In the genomic region with DNA sequence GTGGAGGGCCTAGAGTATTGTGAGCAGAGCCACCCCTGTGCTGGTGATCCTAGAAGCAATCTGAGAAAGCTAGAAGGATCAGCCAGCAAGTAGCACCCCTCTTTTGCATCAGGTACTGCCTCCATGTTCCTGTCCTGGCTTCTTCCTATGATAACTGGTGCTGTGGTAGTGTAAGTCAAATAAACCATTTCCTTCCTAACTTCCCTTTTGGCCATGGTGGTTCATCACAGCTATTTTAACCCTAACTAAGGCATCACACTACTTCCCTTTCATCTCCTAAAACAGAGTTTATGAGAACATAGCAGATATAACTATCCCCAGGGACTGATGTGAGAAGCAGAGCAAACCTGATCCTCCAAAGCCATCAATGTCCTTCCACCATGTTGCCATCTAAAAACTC, we compare ENCODE assay signal across 18 mouse cellular contexts.
A peak's percentile ranks its signal among the peaks of the same experiment; 100 is the strongest.
DNase-seq lines count a peak whose midpoint lies in the region; ATAC-seq and TF ChIP-seq lines count a peak whose summit lies in the region.
"Had no signal": no experiment of that assay in that cellular context is flagged by ENCODE, and none has a peak within 500 bp of the region (broad histone marks: within the 10 kb centered on the region; RNA-seq: fewer than 3 reads in every experiment).

No protein-coding gene starts in this region.

- no peak for DNase-seq in embryo, embryonic 10.5 days (ENCODE audit: low spot score)
- no peak for DNase-seq in spleen, postnatal 14 days (ENCODE audit: low spot score in 2 of 2)
- DNase-seq: adrenal gland, adult 2 months; adrenal gland, postnatal 10 days; adrenal gland, postnatal 25 days; cerebellum, adult 11-12 months; cerebellum, adult 2 months; cerebellum, adult 9-10 months; cerebellum, postnatal 10 days; cerebellum, postnatal 25 days; forebrain, postnatal 0 days had no signal

- TF ChIP-seq POLR2A in bone marrow macrophage, adult 2 months (IDR thresholded peaks at IDR 0.05; ENCODE audit: borderline replicate concordance, low read depth, low read length) = no peak

- H3K27ac ChIP-seq in bone marrow macrophage, adult 2 months (ENCODE audit: insufficient read depth, low read depth, low read length) = peak overlapping the region; percentile 59
- H3K27ac ChIP-seq: embryonic facial prominence, embryonic 10.5 days; embryonic facial prominence, embryonic 12.5 days; forebrain, embryonic 13.5 days; forebrain, embryonic 15.5 days had no signal

- peaks cover 28% of the 10 kb centered on the region for H3K4me1 ChIP-seq in bone marrow macrophage, adult 2 months (ENCODE audit: control insufficient read depth, insufficient read depth, low read length)
- H3K4me1 ChIP-seq: embryonic facial prominence, embryonic 12.5 days; forebrain, embryonic 13.5 days; forebrain, embryonic 15.5 days had no signal

- TF ChIP-seq CTCF in bone marrow macrophage, adult 2 months (IDR thresholded peaks at IDR 0.05; ENCODE audit: low read depth, low read length) = no peak

- no peak overlapping the region for H3K4me3 ChIP-seq in bone marrow macrophage, adult 2 months (ENCODE audit: insufficient read depth, low read length)
- H3K4me3 ChIP-seq: embryonic facial prominence, embryonic 10.5 days; embryonic facial prominence, embryonic 12.5 days; forebrain, embryonic 13.5 days; forebrain, embryonic 15.5 days had no signal

- ATAC-seq in common myeloid progenitor, adult 5-6 weeks (replicated peaks; ENCODE audit: low read depth, poor library complexity, severe bottlenecking) = peak; percentile 52; the same call in 1 of the 2 replicates
- ATAC-seq in megakaryocyte progenitor cell, adult 5-6 weeks (replicated peaks; ENCODE audit: poor library complexity) = peak; percentile 50; the same call in 1 of the 2 replicates
- ATAC-seq: forebrain, embryonic 13.5 days; forebrain, embryonic 15.5 days; forebrain, postnatal 0 days had no signal
